Mouse (Mus musculus): ENCODE measurements around the gene Iqsec3. TPM values are rescaled to one million over a fixed set of nuclear protein-coding genes. Genes with fewer than 3 reads are reported as not detected.

Iqsec3 gene
- polyA plus RNA-seq, 1 experiment from 2014 or later = 0.21 TPM

DNA sequence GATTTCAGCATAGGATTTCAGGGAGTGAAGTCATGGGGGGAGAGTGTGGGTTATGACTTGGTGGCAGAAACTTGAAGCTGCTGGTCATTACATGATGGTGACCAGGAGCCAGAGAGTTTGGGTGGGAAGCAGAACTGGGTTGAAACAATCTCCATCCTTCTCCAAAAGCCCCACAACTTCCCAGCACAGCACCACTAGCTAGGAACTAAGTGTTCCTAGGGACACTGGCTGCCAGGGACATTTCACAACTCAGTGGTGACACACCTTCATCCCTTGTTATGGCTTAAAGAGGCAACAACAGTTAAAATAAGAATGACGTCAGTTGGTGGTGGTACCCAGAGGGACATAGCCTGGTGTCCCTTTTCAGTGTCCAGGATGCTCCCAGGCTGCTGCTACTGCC, 117.4 kb downstream of the Iqsec3 start:
- ATAC-seq (ENCODE audit: insufficient read depth, low FRiP score) = no peak

DNA sequence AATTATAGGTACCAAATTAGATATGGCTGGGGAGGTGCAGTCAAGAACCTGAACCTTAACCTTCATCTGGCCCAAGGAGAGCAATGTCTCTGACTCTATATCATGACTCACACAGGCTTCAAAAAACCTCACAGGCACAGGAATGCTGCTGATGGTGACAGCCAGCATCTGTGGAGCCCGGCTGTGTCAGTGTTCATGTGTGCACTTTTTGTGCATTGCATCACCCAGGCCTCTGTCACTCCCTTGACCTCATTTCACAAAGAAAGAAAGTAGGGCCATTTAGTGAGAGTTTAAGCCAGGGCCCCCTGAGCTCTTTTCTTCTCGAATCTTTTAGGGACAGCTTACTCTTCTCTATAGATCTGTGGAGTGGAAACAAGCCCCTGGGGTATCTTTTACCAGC, 121.2 kb downstream of the Iqsec3 start:
- H3K27ac ChIP-seq (ENCODE audit: low read length) = no peak overlapping the region
- no peaks in the 10 kb centered on the region for H3K36me3 ChIP-seq (ENCODE audit: control insufficient read depth, insufficient read depth, low read length)
- no peak for ATAC-seq (ENCODE audit: insufficient read depth, low FRiP score)
- no peaks in the 10 kb centered on the region for H3K27me3 ChIP-seq (ENCODE audit: control insufficient read depth, insufficient read depth, low read length)
- no peaks in the 10 kb centered on the region for H3K4me1 ChIP-seq (ENCODE audit: control insufficient read depth, insufficient read depth, low read length)
- H3K9me3 ChIP-seq (replicated peaks; ENCODE audit: control insufficient read depth, low read length) = no peaks in the 10 kb centered on the region
- WGBS = 37% methylated on average over 2 of the region's 2 CpGs
- H3K4me3 ChIP-seq (replicated peaks; ENCODE audit: low read length) = no peak overlapping the region
- H3K9ac ChIP-seq (ENCODE audit: low read length) = no peak overlapping the region
- H3K4me2 ChIP-seq (ENCODE audit: low read depth, low read length) = no peak overlapping the region

More for the DNA sequence above, 117.4 kb downstream of the Iqsec3 start:
- Histone ChIP-seq H3K4me2 (ENCODE audit: low read depth, low read length) (no peak overlapping the region), H3K27me3 (ENCODE audit: control insufficient read depth, insufficient read depth, low read length) (no peaks in the 10 kb centered on the region), H3K27ac (ENCODE audit: low read length) (no peak overlapping the region), H3K36me3 (ENCODE audit: control insufficient read depth, insufficient read depth, low read length) (no peaks in the 10 kb centered on the region), H3K9ac (ENCODE audit: low read length) (no peak overlapping the region), H3K9me3 (replicated peaks; ENCODE audit: control insufficient read depth, low read length) (no peaks in the 10 kb centered on the region), H3K4me1 (ENCODE audit: control insufficient read depth, insufficient read depth, low read length) (no peaks in the 10 kb centered on the region), H3K4me3 (replicated peaks; ENCODE audit: low read length) (no peak overlapping the region)
- 88% methylated on average over 1 of the region's 1 CpGs for WGBS

DNA sequence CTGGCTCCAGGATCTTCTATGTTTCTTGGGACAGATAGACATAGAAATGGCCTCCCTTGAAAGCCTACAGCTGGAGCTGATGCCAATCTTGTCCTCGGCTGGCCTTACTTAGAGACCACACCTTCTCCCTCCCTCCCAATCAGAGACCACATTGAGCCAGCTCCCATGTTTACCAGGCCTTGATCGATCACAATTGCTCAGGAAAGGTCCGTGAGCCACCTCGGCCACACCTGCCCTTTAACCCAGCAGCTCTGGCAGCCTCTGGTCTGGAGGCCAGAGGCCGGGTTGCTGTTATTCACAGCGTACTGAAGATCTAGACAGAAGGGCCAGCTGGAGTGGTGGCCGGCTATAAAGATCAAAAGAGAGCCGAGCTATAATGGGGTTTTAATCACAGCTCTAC, 127.0 kb downstream of the Iqsec3 start:
- H3K9me3 ChIP-seq (replicated peaks; ENCODE audit: control insufficient read depth, low read length) = no peaks in the 10 kb centered on the region
- no peak for ATAC-seq (ENCODE audit: insufficient read depth, low FRiP score)
- H3K4me1 ChIP-seq (ENCODE audit: control insufficient read depth, insufficient read depth, low read length) = no peaks in the 10 kb centered on the region
- no peaks in the 10 kb centered on the region for H3K27me3 ChIP-seq (ENCODE audit: control insufficient read depth, insufficient read depth, low read length)
- H3K27ac ChIP-seq (ENCODE audit: low read length) = no peak overlapping the region
- WGBS = 40% methylated on average over 8 of the region's 8 CpGs
- H3K4me3 ChIP-seq (replicated peaks; ENCODE audit: low read length) = no peak overlapping the region
- no peak overlapping the region for H3K9ac ChIP-seq (ENCODE audit: low read length)
- H3K36me3 ChIP-seq (ENCODE audit: control insufficient read depth, insufficient read depth, low read length) = no peaks in the 10 kb centered on the region
- H3K4me2 ChIP-seq (ENCODE audit: low read depth, low read length) = no peak overlapping the region

DNA sequence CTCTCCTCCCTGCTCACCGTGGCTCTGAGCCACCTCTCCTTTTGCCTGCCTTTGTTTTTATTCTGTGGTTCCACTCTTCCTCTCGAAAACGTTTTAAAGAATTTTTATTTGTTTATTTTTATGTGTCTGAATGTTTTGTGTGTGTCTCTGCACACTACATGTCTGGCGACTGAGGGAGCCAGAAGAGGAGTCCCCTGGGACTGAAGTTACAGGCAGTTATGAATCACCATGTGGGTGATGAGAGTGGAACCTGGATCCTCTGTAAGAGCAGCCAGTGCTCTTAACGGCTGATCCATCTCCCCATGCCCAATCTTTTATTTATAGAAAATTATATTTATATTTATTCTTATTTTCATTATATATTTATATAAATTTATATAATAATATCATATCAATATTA, 129.1 kb downstream of the Iqsec3 start:
- no peaks in the 10 kb centered on the region for H3K4me1 ChIP-seq (ENCODE audit: control insufficient read depth, insufficient read depth, low read length)
- H3K9ac ChIP-seq (ENCODE audit: low read length) = no peak overlapping the region
- no peak overlapping the region for H3K4me2 ChIP-seq (ENCODE audit: low read depth, low read length)
- 41% methylated on average over 5 of the region's 5 CpGs for WGBS
- H3K27me3 ChIP-seq (ENCODE audit: control insufficient read depth, insufficient read depth, low read length) = no peaks in the 10 kb centered on the region
- no peak for ATAC-seq (ENCODE audit: insufficient read depth, low FRiP score)
- H3K9me3 ChIP-seq (replicated peaks; ENCODE audit: control insufficient read depth, low read length) = no peaks in the 10 kb centered on the region
- H3K4me3 ChIP-seq (replicated peaks; ENCODE audit: low read length) = no peak overlapping the region
- H3K27ac ChIP-seq (ENCODE audit: low read length) = no peak overlapping the region
- H3K36me3 ChIP-seq (ENCODE audit: control insufficient read depth, insufficient read depth, low read length) = no peaks in the 10 kb centered on the region

DNA sequence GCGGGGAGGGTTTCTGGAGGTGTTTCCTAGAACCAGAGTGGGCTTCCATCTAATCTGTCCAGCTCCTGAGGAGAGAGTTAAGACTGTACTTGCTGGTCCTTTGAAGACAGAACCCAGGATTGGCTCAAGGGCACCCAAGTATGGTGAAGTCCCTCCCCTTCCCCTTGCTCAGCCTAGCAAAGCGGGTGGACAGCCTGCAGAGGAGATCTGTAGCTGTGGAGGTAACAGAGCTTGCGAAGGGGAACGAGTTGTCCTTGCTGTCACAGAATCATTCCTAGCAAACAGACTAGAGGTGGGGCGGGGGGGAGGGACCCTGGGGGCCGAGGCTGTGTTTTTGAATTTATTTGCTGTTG, 129.7 kb downstream of the Iqsec3 start:
- Histone ChIP-seq H3K36me3 (ENCODE audit: control insufficient read depth, insufficient read depth, low read length) (no peaks in the 10 kb centered on the region), H3K9ac (ENCODE audit: low read length) (no peak overlapping the region), H3K4me1 (ENCODE audit: control insufficient read depth, insufficient read depth, low read length) (no peaks in the 10 kb centered on the region), H3K9me3 (replicated peaks; ENCODE audit: control insufficient read depth, low read length) (no peaks in the 10 kb centered on the region), H3K4me2 (ENCODE audit: low read depth, low read length) (no peak overlapping the region), H3K27ac (ENCODE audit: low read length) (no peak overlapping the region), H3K27me3 (ENCODE audit: control insufficient read depth, insufficient read depth, low read length) (no peaks in the 10 kb centered on the region), H3K4me3 (replicated peaks; ENCODE audit: low read length) (no peak overlapping the region)
- ATAC-seq (ENCODE audit: insufficient read depth, low FRiP score) = no peak
- WGBS = 54% methylated on average over 6 of the region's 6 CpGs

DNA sequence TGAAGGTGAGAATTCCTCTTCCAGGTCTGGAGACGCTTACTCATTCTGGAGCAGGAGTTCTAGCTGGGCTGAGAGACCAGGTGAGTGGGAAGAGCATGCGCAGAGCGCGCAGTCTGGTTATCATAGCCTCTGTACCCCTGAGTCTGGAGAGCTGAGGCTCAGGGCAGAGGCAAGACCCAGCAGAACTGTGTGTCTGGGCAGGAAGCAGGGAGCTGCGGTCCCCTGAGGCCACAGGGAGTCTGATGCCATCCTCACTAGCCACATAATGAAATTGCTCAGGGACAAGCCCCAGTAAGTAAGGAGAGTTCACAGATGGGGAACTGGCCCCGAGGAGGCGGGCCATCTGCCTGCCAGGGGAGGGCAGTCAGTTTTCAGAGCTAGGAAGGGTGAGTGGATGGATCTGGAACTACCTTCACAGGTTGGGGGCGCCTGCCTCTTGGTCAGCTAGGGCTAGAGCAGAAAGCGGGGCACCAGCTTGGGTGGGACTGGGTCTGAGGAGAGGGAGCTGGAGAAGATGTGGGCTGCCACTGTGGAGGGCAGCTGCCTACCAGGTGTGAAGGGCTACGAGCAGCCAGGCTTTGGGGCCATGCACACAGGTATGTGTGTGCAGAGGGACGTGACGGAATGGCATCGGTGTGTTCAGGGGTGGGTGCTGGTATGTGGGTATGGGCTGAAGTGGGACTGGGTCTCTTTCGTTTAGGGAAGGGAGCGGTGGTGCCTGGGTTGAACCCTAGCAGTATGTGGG, 130.3 kb downstream of the Iqsec3 start, which contains the start of gene Slc6a12:
Gene Slc6a12 (plus strand): TSS at position 51 of the 745 bp plus-strand sequence.
- Histone ChIP-seq H3K4me2 (ENCODE audit: low read depth, low read length) (no peak within 1 kb of the TSS), H3K4me1 (ENCODE audit: control insufficient read depth, insufficient read depth, low read length) (no peaks in the 10 kb centered on the region), H3K36me3 (ENCODE audit: control insufficient read depth, insufficient read depth, low read length) (no peaks in the 10 kb centered on the region), H3K9me3 (replicated peaks; ENCODE audit: control insufficient read depth, low read length) (no peaks in the 10 kb centered on the region), H3K27me3 (ENCODE audit: control insufficient read depth, insufficient read depth, low read length) (no peaks in the 10 kb centered on the region), H3K27ac (ENCODE audit: low read length) (no peak within 1 kb of the TSS), H3K4me3 (replicated peaks; ENCODE audit: low read length) (no peak within 1 kb of the TSS), H3K9ac (ENCODE audit: low read length) (no peak within 1 kb of the TSS)
- ATAC-seq (ENCODE audit: insufficient read depth, low FRiP score) = peak; percentile 11; the same call in 1 of the 2 replicates
- 71% methylated on average over 15 of the region's 15 CpGs for WGBS

DNA sequence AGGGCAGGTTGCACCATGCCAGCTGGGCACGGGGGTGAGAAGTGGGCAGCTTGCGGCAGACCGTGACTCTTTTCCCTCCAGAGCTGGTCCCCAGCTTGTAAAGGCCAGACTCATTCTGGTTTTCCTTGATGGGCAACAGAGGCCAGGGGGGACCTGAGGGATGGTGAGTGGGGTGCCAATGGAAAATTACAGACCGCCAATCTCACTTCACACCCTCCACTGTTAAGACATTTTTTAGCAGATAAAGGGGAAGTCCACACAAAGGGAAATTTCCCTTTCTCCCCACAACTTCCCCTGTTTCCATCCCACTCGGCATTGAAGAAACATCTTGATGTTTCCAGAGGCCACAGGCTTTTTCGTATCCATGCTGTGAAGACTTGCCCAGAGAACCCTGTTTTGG, 131.8 kb downstream of the Iqsec3 start:
- H3K4me2 ChIP-seq (ENCODE audit: low read depth, low read length) = no peak overlapping the region
- WGBS = 82% methylated on average over 6 of the region's 6 CpGs
- ATAC-seq (ENCODE audit: insufficient read depth, low FRiP score) = no peak
- no peaks in the 10 kb centered on the region for H3K4me1 ChIP-seq (ENCODE audit: control insufficient read depth, insufficient read depth, low read length)
- no peaks in the 10 kb centered on the region for H3K36me3 ChIP-seq (ENCODE audit: control insufficient read depth, insufficient read depth, low read length)
- no peak overlapping the region for H3K9ac ChIP-seq (ENCODE audit: low read length)
- no peaks in the 10 kb centered on the region for H3K27me3 ChIP-seq (ENCODE audit: control insufficient read depth, insufficient read depth, low read length)
- no peak overlapping the region for H3K27ac ChIP-seq (ENCODE audit: low read length)
- no peak overlapping the region for H3K4me3 ChIP-seq (replicated peaks; ENCODE audit: low read length)
- no peaks in the 10 kb centered on the region for H3K9me3 ChIP-seq (replicated peaks; ENCODE audit: control insufficient read depth, low read length)

DNA sequence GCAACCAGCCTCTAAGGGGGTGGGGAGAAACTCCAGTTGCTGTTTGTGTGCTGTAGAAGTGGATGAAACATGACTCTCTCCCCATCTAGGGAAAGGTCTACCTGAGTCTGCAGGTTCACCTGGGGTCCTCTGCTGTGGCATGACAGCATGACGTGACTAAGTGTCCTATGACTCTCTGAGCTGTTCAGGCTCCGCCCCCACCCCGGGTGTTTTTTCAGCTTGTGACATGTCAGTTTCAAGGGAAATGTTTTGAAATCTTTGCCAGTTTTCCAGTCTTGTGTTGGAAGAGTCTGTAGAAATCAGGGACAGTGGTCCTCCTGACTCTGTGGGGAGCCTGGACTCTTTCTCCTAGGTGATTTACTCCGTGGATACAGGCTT, 135.0 kb downstream of the Iqsec3 start:
- H3K4me1 ChIP-seq (ENCODE audit: control insufficient read depth, insufficient read depth, low read length) = no peaks in the 10 kb centered on the region
- ATAC-seq (ENCODE audit: insufficient read depth, low FRiP score) = 0 out of 2 replicates have a peak, but pooled peaks have one; percentile 4
- 36% methylated on average over 4 of the region's 4 CpGs for WGBS

DNA sequence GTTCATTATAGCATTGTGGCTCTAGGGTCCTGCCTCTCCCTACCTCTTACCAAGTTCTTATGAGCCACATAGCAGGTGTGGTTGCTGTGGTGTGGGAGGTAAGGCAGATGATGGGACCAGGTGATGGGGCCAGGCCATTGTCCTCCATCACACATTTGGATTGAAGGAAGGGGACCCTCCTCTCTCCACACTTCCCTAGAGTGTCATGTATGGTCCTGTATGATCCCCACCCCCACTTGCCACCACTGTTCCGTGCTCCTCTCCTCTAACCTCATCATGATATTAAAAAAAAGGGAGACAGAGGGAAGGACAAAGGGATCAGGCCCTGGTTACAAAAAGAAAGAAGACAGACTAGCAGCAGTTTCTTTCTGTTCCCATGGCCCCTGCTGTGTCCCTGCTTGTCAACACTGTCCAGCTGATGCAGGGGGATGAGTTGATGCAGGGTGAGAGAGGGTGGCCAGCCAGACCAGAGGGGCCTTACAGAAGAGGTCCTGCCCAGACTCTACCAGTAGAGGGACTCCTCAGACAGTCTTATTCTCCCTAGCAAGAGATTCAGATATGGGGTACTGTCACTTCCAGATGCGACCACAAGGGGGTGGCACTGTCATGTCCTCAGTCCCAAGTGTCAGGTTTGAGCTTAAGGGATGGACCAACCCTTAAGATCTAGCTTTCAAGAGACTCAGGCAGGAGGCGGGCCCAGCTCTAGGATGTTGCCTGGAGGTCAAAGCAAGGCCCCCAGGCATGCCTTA, 135.5 kb downstream of the Iqsec3 start:
- H3K9ac ChIP-seq (ENCODE audit: low read length) = no peak overlapping the region
- peak; percentile 36 for ATAC-seq (ENCODE audit: insufficient read depth, low FRiP score)
- WGBS = 35% methylated on average over 3 of the region's 3 CpGs

More for the DNA sequence above, 135.0 kb downstream of the Iqsec3 start:
- no peak overlapping the region for H3K4me3 ChIP-seq (replicated peaks; ENCODE audit: low read length)
- no peak overlapping the region for H3K27ac ChIP-seq (ENCODE audit: low read length)
- no peaks in the 10 kb centered on the region for H3K36me3 ChIP-seq (ENCODE audit: control insufficient read depth, insufficient read depth, low read length)
- no peaks in the 10 kb centered on the region for H3K27me3 ChIP-seq (ENCODE audit: control insufficient read depth, insufficient read depth, low read length)
- no peaks in the 10 kb centered on the region for H3K9me3 ChIP-seq (replicated peaks; ENCODE audit: control insufficient read depth, low read length)
- H3K4me2 ChIP-seq (ENCODE audit: low read depth, low read length) = no peak overlapping the region
- no peak overlapping the region for H3K9ac ChIP-seq (ENCODE audit: low read length)

More for the DNA sequence above, 135.5 kb downstream of the Iqsec3 start:
- Histone ChIP-seq H3K27ac (ENCODE audit: low read length) (no peak overlapping the region), H3K9me3 (replicated peaks; ENCODE audit: control insufficient read depth, low read length) (no peaks in the 10 kb centered on the region), H3K4me2 (ENCODE audit: low read depth, low read length) (no peak overlapping the region), H3K4me1 (ENCODE audit: control insufficient read depth, insufficient read depth, low read length) (no peaks in the 10 kb centered on the region), H3K36me3 (ENCODE audit: control insufficient read depth, insufficient read depth, low read length) (no peaks in the 10 kb centered on the region), H3K4me3 (replicated peaks; ENCODE audit: low read length) (no peak overlapping the region), H3K27me3 (ENCODE audit: control insufficient read depth, insufficient read depth, low read length) (no peaks in the 10 kb centered on the region)
